Mouse (Mus musculus) forebrain, postnatal 0 days (tissue): ENCODE results near the gene Fancg. TPM values are rescaled to one million over a fixed set of nuclear protein-coding genes. Genes with fewer than 3 reads are reported as not detected.

ENCODE experiments used
- ATAC-seq: fragments of 200-750 bp; cut with Nextera tagmentation; 2 replicates; pipeline ENCODE4 v1.8.0; 2017; ENCODE audit warnings: mild to moderate bottlenecking, moderate library complexity
- DNase-seq: peaks from one replicate; pipeline ENCODE4 v3.0.0-alpha.2; 2015
- H3K27ac ChIP-seq: fragments of 300-500 bp; sonication (generic); 2 replicates; pipeline ENCODE4 v1.5.1; 2014; ENCODE audit warnings: low read depth, mild to moderate bottlenecking, antibody characterized with exemption, low read length, moderate library complexity, mixed read lengths
- H3K27me3 ChIP-seq: fragments of 300-500 bp; sonication (generic); 2 replicates; pipeline ENCODE4 v1.6.1; 2014; ENCODE audit warnings: mild to moderate bottlenecking, low read length, mixed read lengths; ENCODE audit not compliant: insufficient read depth
- H3K36me3 ChIP-seq: fragments of 300-500 bp; sonication (generic); 2 replicates; pipeline ENCODE4 v1.6.1; 2014; ENCODE audit warnings: mild to moderate bottlenecking, moderate library complexity; ENCODE audit not compliant: insufficient read depth
- H3K4me1 ChIP-seq: fragments of 300-500 bp; sonication (generic); 2 replicates; pipeline ENCODE4 v1.6.1; 2014; ENCODE audit warnings: antibody characterized with exemption; ENCODE audit not compliant: insufficient read depth
- H3K4me2 ChIP-seq: fragments of 300-500 bp; sonication (generic); 2 replicates; pipeline ENCODE4 v1.6.1; 2014; ENCODE audit warnings: low read depth, mild to moderate bottlenecking, moderate library complexity
- H3K4me3 ChIP-seq: fragments of 300-500 bp; sonication (generic); 2 replicates; pipeline ENCODE4 v1.5.1; 2014; ENCODE audit warnings: low read depth, low read length, mixed read lengths
- H3K9ac ChIP-seq: fragments of 300-500 bp; sonication (generic); 2 replicates; pipeline ENCODE4 v1.6.1; 2014; ENCODE audit warnings: mild to moderate bottlenecking
- H3K9me3 ChIP-seq: fragments of 300-500 bp; sonication (generic); 2 replicates; pipeline ENCODE4 v1.6.1; 2016; ENCODE audit warnings: low read length
- CTCF ChIP-seq: sonication (generic); IDR thresholded peaks from 2 replicates; pipeline ENCODE4 v1.5.1; 2016; ENCODE audit warnings: antibody characterized with exemption, control low read depth, low read depth
- WGBS: fragments of 180-500 bp; shearing (Covaris S2); extraction: QIAGEN DNeasy Blood & Tissue Kit; methylation state at CpG from one replicate; pipeline ENCODE4 v1.1.7; 2014; 5-methylcytosine and 5-hydroxymethylcytosine counted together
- polyA plus RNA-seq: library from polyadenylated mRNA; unstranded; fragments of >200 nt; fragmentation: Nextera tagmentation; extraction: Ambion mirVana; gene quantifications from 2 replicates; pipeline ENCODE4 v1.2.1, GENCODE M21; 2015
- total RNA-seq: library from RNA; depleted of rRNA; stranded (reverse); fragments of >200 nt; gene quantifications from 2 replicates; pipeline ENCODE4 v1.2.3, GENCODE M21; 2014; rRNA removed

Gene Fancg
- total and polyA plus RNA-seq, 2 experiments from 2014 or later = 12.4 to 21.8 TPM

- TF ChIP-seq CTCF = no peak
- no peaks in the 10 kb centered on the region for H3K27me3 ChIP-seq
- no peak overlapping the region for H3K4me2 ChIP-seq
- H3K27ac ChIP-seq = no peak overlapping the region
- H3K36me3 ChIP-seq = peaks cover 49% of the 10 kb centered on the region
- no peak for DNase-seq
- no peak for ATAC-seq
- H3K4me3 ChIP-seq = no peak overlapping the region
- no peak overlapping the region for H3K9ac ChIP-seq
- no peaks in the 10 kb centered on the region for H3K9me3 ChIP-seq
- peaks cover 19% of the 10 kb centered on the region; the same call in 1 of the 2 replicates for H3K4me1 ChIP-seq
- 79% methylated on average over 11 of the region's 11 CpGs for WGBS
Measured at GRCm38 (mm10) chr4:42957306-42957705, 53.0 kb downstream of the Fancg start.

DNA sequence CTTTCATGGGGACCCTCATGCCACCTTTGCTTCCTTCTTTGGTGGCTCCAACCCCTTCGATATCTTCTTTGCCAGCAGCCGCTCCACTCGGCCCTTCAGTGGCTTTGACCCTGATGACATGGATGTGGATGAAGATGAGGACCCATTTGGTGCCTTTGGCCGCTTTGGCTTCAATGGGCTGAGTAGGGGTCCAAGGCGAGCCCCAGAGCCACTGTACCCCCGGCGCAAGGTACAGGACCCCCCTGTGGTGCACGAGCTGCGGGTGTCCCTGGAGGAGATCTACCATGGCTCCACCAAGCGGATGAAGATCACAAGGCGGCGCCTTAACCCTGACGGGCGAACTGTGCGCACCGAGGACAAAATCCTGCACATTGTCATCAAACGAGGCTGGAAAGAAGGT lies 53.7 kb downstream of the Fancg start:
- no peak overlapping the region for H3K9ac ChIP-seq
- DNase-seq (no peak), ATAC-seq (no peak)
- H3K4me2 ChIP-seq = no peak overlapping the region
- no peaks in the 10 kb centered on the region for H3K27me3 ChIP-seq
- peaks cover 21% of the 10 kb centered on the region; the same call in 1 of the 2 replicates for H3K4me1 ChIP-seq
- H3K9me3 ChIP-seq = no peaks in the 10 kb centered on the region
- no peak overlapping the region for H3K4me3 ChIP-seq
- TF ChIP-seq CTCF = no peak
- no peak overlapping the region for H3K27ac ChIP-seq
- peaks cover 49% of the 10 kb centered on the region for H3K36me3 ChIP-seq
- 96% methylated on average over 17 of the region's 17 CpGs for WGBS

GRCm38 (mm10) chr4:42955200-42955599 lies 55.1 kb downstream of the Fancg start:
- no peak overlapping the region for H3K27ac ChIP-seq
- TF ChIP-seq CTCF = no peak
- ATAC-seq (no peak), DNase-seq (no peak)
- 91% methylated on average over 3 of the region's 3 CpGs for WGBS
- H3K27me3 ChIP-seq = no peaks in the 10 kb centered on the region
- no peak overlapping the region for H3K4me2 ChIP-seq
- H3K9me3 ChIP-seq = no peaks in the 10 kb centered on the region
- H3K4me3 ChIP-seq = no peak overlapping the region
- no peak overlapping the region for H3K9ac ChIP-seq
- H3K36me3 ChIP-seq = peaks cover 49% of the 10 kb centered on the region
- peaks cover 21% of the 10 kb centered on the region; the same call in 1 of the 2 replicates for H3K4me1 ChIP-seq

- TF ChIP-seq CTCF = peak; percentile 94
- no peaks in the 10 kb centered on the region for H3K27me3 ChIP-seq
- peak overlapping the region; percentile 76 for H3K27ac ChIP-seq
- H3K4me1 ChIP-seq = peaks cover 21% of the 10 kb centered on the region; the same call in 1 of the 2 replicates
- H3K9ac ChIP-seq = 0 out of 2 replicates have a peak overlapping the region, but pooled peaks have one; percentile 4
- peak overlapping the region; percentile 81 for H3K4me3 ChIP-seq
- ATAC-seq (no peak), DNase-seq (peak; percentile 86)
- peaks cover 49% of the 10 kb centered on the region for H3K36me3 ChIP-seq
- H3K4me2 ChIP-seq = peak overlapping the region; percentile 96
- 5% methylated on average over 10 of the region's 10 CpGs for WGBS
- H3K9me3 ChIP-seq = no peaks in the 10 kb centered on the region
Measured at GRCm38 (mm10) chr4:42954297-42954696, 56.0 kb downstream of the Fancg start.

GRCm38 (mm10) chr4:42953435-42954094 lies 56.7 kb downstream of the Fancg start:
- Histone ChIP-seq H3K4me3 (peak overlapping the region; percentile 81), H3K27ac (peak overlapping the region; percentile 76), H3K9ac (peak overlapping the region; percentile 99), H3K9me3 (no peaks in the 10 kb centered on the region), H3K4me1 (peaks cover 21% of the 10 kb centered on the region; the same call in 1 of the 2 replicates), H3K27me3 (no peaks in the 10 kb centered on the region), H3K36me3 (peaks cover 43% of the 10 kb centered on the region), H3K4me2 (peak overlapping the region; percentile 96)
- TF ChIP-seq CTCF = no peak
- DNase-seq = peak; percentile 62
- 4% methylated on average over 10 of the region's 10 CpGs for WGBS
- ATAC-seq = no peak

GRCm38 (mm10) chr4:42952563-42952962 lies 57.7 kb downstream of the Fancg start:
- Histone ChIP-seq H3K36me3 (peaks cover 33% of the 10 kb centered on the region), H3K4me1 (peaks cover 24% of the 10 kb centered on the region), H3K9ac (peak overlapping the region; percentile 99), H3K27me3 (no peaks in the 10 kb centered on the region), H3K27ac (no peak overlapping the region), H3K4me3 (peak overlapping the region; percentile 81; the same call in 1 of the 2 replicates), H3K4me2 (peak overlapping the region; percentile 96), H3K9me3 (no peaks in the 10 kb centered on the region)
- DNase-seq = no peak
- WGBS = 82% methylated on average over 7 of the region's 7 CpGs
- ATAC-seq = no peak
- no peak for TF ChIP-seq CTCF

Other genes with a start within 250 kb of the Fancg start
- gene Ccl21a, start 236.5 kb downstream of the Fancg start, total RNA-seq = 0.52 TPM in 1 of 2 replicates, not detected in the other
- 0.22 and 0.58 TPM in 2 replicates for gene Ccl21a, start 236.5 kb downstream of the Fancg start, polyA plus RNA-seq
- gene Fam205a1, start 156.6 kb downstream of the Fancg start, total RNA-seq = not detected in 2 replicates
- 0.05 TPM in 1 of 2 replicates, not detected in the other for gene Fam205a1, start 156.6 kb downstream of the Fancg start, polyA plus RNA-seq
- gene Gm12394, start 153.7 kb downstream of the Fancg start, total RNA-seq = 0.23 TPM in 1 of 2 replicates, not detected in the other
- 0.16 and 0.41 TPM in 2 replicates for gene Gm12394, start 153.7 kb downstream of the Fancg start, polyA plus RNA-seq
- gene Fam205c, start 136.3 kb downstream of the Fancg start, total RNA-seq = not detected in 2 replicates
- 1.8 and 3.2 TPM in 2 replicates for gene Fam205c, start 136.3 kb downstream of the Fancg start, polyA plus RNA-seq
- gene Phf24, start 93.8 kb downstream of the Fancg start, total RNA-seq = 77.2 and 82.7 TPM in 2 replicates
- gene Phf24, start 93.8 kb downstream of the Fancg start, polyA plus RNA-seq = 38.2 and 42.3 TPM in 2 replicates
- 81.0 and 106 TPM in 2 replicates for gene Dnajb5, start 60.7 kb downstream of the Fancg start, total RNA-seq
- 46.8 and 50.7 TPM in 2 replicates for gene Dnajb5, start 60.7 kb downstream of the Fancg start, polyA plus RNA-seq
- not detected in 2 replicates for gene 1700022I11Rik, start 40.9 kb downstream of the Fancg start, total RNA-seq
- 0.23 and 0.63 TPM in 2 replicates for gene 1700022I11Rik, start 40.9 kb downstream of the Fancg start, polyA plus RNA-seq
- 221 and 255 TPM in 2 replicates for gene Vcp, start 10.0 kb downstream of the Fancg start, total RNA-seq
- 357 and 443 TPM in 2 replicates for gene Vcp, start 10.0 kb downstream of the Fancg start, polyA plus RNA-seq
- 15.6 and 20.3 TPM in 2 replicates for gene Pigo, start 15.3 kb upstream of the Fancg start, total RNA-seq
- gene Pigo, start 15.3 kb upstream of the Fancg start, polyA plus RNA-seq = 16.5 and 21.9 TPM in 2 replicates
- gene Stoml2, start 21.2 kb upstream of the Fancg start, total RNA-seq = 94.4 and 120 TPM in 2 replicates
- 233 and 240 TPM in 2 replicates for gene Stoml2, start 21.2 kb upstream of the Fancg start, polyA plus RNA-seq
- 35.7 and 42.3 TPM in 2 replicates for gene Fam214b, start 35.7 kb upstream of the Fancg start, total RNA-seq
- 23.4 and 30.9 TPM in 2 replicates for gene Fam214b, start 35.7 kb upstream of the Fancg start, polyA plus RNA-seq
- 52.9 and 54.7 TPM in 2 replicates for gene Unc13b, start 48.4 kb upstream of the Fancg start, total RNA-seq
- gene Unc13b, start 48.4 kb upstream of the Fancg start, polyA plus RNA-seq = 3.3 and 6.2 TPM in 2 replicates